Mouse (Mus musculus): Measurements from ENCODE around the gene Lbr. TPM values are rescaled to one million over a fixed set of nuclear protein-coding genes. Genes with fewer than 3 reads are reported as not detected.

Lbr gene
- polyA plus RNA-seq, 1 experiment from 2014 or later: 284 TPM

- no peak overlapping the region for H3K4me2 ChIP-seq
- H3K36me3 ChIP-seq: no peaks in the 10 kb centered on the region
- H3K27ac ChIP-seq: no peak overlapping the region
- peaks cover 9% of the 10 kb centered on the region for H3K4me1 ChIP-seq
- H3K9me3 ChIP-seq (replicated peaks): no peaks in the 10 kb centered on the region
- ATAC-seq: no peak
- peaks cover 16% of the 10 kb centered on the region; the same call in 1 of the 2 replicates for H3K27me3 ChIP-seq (replicated peaks)
- no peak overlapping the region for H3K9ac ChIP-seq
- no peak overlapping the region for H3K4me3 ChIP-seq
- WGBS (ENCODE audit: insufficient replicate concordance): 68% methylated on average over 12 of the region's 12 CpGs
Measured at GRCm38 (mm10) chr1:181851521-181852310, 8.9 kb upstream of the Lbr start.

- H3K36me3 ChIP-seq: no peaks in the 10 kb centered on the region
- H3K9me3 ChIP-seq (replicated peaks): no peaks in the 10 kb centered on the region
- H3K9ac ChIP-seq: no peak overlapping the region
- peaks cover 12% of the 10 kb centered on the region for H3K4me1 ChIP-seq
- H3K27ac ChIP-seq: no peak overlapping the region
- 62% methylated on average over 4 of the region's 4 CpGs for WGBS (ENCODE audit: insufficient replicate concordance)
- ATAC-seq: no peak
- H3K4me2 ChIP-seq: no peak overlapping the region
- no peak overlapping the region for H3K4me3 ChIP-seq
- H3K27me3 ChIP-seq (replicated peaks): peaks cover 19% of the 10 kb centered on the region; the same call in 1 of the 2 replicates
Measured at GRCm38 (mm10) chr1:181850441-181850840, 7.6 kb upstream of the Lbr start.

- no peaks in the 10 kb centered on the region for H3K9me3 ChIP-seq (replicated peaks)
- H3K27me3 ChIP-seq (replicated peaks): peaks cover 15% of the 10 kb centered on the region; the same call in 1 of the 2 replicates
- H3K9ac ChIP-seq: no peak overlapping the region
- H3K36me3 ChIP-seq: no peaks in the 10 kb centered on the region
- 64% methylated on average over 1 of the region's 1 CpGs for WGBS (ENCODE audit: insufficient replicate concordance)
- H3K4me1 ChIP-seq: peaks cover 27% of the 10 kb centered on the region
- ATAC-seq: no peak
- H3K27ac ChIP-seq: no peak overlapping the region
- H3K4me3 ChIP-seq: no peak overlapping the region
- no peak overlapping the region for H3K4me2 ChIP-seq
Measured at GRCm38 (mm10) chr1:181848210-181848609, 5.4 kb upstream of the Lbr start.

- peaks cover 26% of the 10 kb centered on the region for H3K4me1 ChIP-seq
- H3K4me3 ChIP-seq: no peak overlapping the region
- no peak overlapping the region for H3K4me2 ChIP-seq
- H3K9ac ChIP-seq: no peak overlapping the region
- ATAC-seq: no peak
- no peaks in the 10 kb centered on the region for H3K9me3 ChIP-seq (replicated peaks)
- no peaks in the 10 kb centered on the region for H3K36me3 ChIP-seq
- WGBS (ENCODE audit: insufficient replicate concordance): 71% methylated on average over 3 of the region's 3 CpGs
- 0 out of 2 replicates have a peak, but pooled peaks cover 8% of the 10 kb centered on the region for H3K27me3 ChIP-seq (replicated peaks)
- H3K27ac ChIP-seq: no peak overlapping the region
Measured at GRCm38 (mm10) chr1:181847396-181847795, 4.5 kb upstream of the Lbr start.

- Histone ChIP-seq H3K9ac (no peak overlapping the region), H3K27ac (no peak overlapping the region), H3K4me1 (peaks cover 26% of the 10 kb centered on the region), H3K4me2 (peak overlapping the region; percentile 12), H3K4me3 (no peak overlapping the region), H3K36me3 (no peaks in the 10 kb centered on the region), H3K9me3 (replicated peaks) (no peaks in the 10 kb centered on the region), H3K27me3 (replicated peaks) (0 out of 2 replicates have a peak, but pooled peaks cover 4% of the 10 kb centered on the region)
- no peak for ATAC-seq
- 46% methylated on average over 3 of the region's 3 CpGs for WGBS (ENCODE audit: insufficient replicate concordance)
Measured at GRCm38 (mm10) chr1:181845767-181846166, 2.9 kb upstream of the Lbr start.

- 73% methylated on average over 15 of the region's 15 CpGs for WGBS (ENCODE audit: insufficient replicate concordance)
- Histone ChIP-seq H3K27me3 (replicated peaks) (0 out of 2 replicates have a peak, but pooled peaks cover 4% of the 10 kb centered on the region), H3K4me1 (peaks cover 34% of the 10 kb centered on the region), H3K9ac (no peak overlapping the region), H3K9me3 (replicated peaks) (no peaks in the 10 kb centered on the region), H3K4me3 (no peak overlapping the region), H3K4me2 (peak overlapping the region; percentile 12), H3K36me3 (peaks cover 2% of the 10 kb centered on the region; the same call in 1 of the 2 replicates), H3K27ac (no peak overlapping the region)
- no peak for ATAC-seq
Measured at GRCm38 (mm10) chr1:181844874-181845547, 2.2 kb upstream of the Lbr start.

- H3K4me2 ChIP-seq: peak overlapping the region; percentile 86
- H3K4me1 ChIP-seq: peaks cover 59% of the 10 kb centered on the region
- peaks cover 31% of the 10 kb centered on the region for H3K36me3 ChIP-seq
- under 1% methylated on average over 113 of the region's 113 CpGs for WGBS (ENCODE audit: insufficient replicate concordance)
- peak; percentile 96 for ATAC-seq
- peak overlapping the region; percentile 97 for H3K27ac ChIP-seq
- peak overlapping the region; percentile 93 for H3K4me3 ChIP-seq
- 0 out of 2 replicates have a peak, but pooled peaks cover 4% of the 10 kb centered on the region for H3K27me3 ChIP-seq (replicated peaks)
- no peaks in the 10 kb centered on the region for H3K9me3 ChIP-seq (replicated peaks)
- peak overlapping the region; percentile 97 for H3K9ac ChIP-seq
Measured at GRCm38 (mm10) chr1:181841864-181842672, 778 bp downstream of the Lbr start.

- Histone ChIP-seq H3K4me2 (peak overlapping the region; percentile 86), H3K9ac (peak overlapping the region; percentile 97), H3K36me3 (peaks cover 38% of the 10 kb centered on the region), H3K4me1 (peaks cover 59% of the 10 kb centered on the region), H3K9me3 (replicated peaks) (no peaks in the 10 kb centered on the region), H3K27ac (peak overlapping the region; percentile 97), H3K27me3 (replicated peaks) (0 out of 2 replicates have a peak, but pooled peaks cover 4% of the 10 kb centered on the region), H3K4me3 (peak overlapping the region; percentile 93)
- 0 out of 2 replicates have a peak, but pooled peaks have one; percentile 0 for ATAC-seq
- WGBS (ENCODE audit: insufficient replicate concordance): under 1% methylated on average over 16 of the region's 16 CpGs
Measured at GRCm38 (mm10) chr1:181841396-181841795, 1.4 kb downstream of the Lbr start.

GRCm38 (mm10) chr1:181839746-181840366 lies 3.0 kb downstream of the Lbr start:
- WGBS (ENCODE audit: insufficient replicate concordance): 7% methylated on average over 6 of the region's 6 CpGs
- no peaks in the 10 kb centered on the region for H3K9me3 ChIP-seq (replicated peaks)
- peak overlapping the region; percentile 97 for H3K9ac ChIP-seq
- no peaks in the 10 kb centered on the region for H3K27me3 ChIP-seq (replicated peaks)
- H3K4me1 ChIP-seq: peaks cover 50% of the 10 kb centered on the region
- peak overlapping the region; percentile 86 for H3K4me2 ChIP-seq
- peaks cover 53% of the 10 kb centered on the region for H3K36me3 ChIP-seq
- H3K4me3 ChIP-seq: peak overlapping the region; percentile 93
- ATAC-seq: no peak
- peak overlapping the region; percentile 48 for H3K27ac ChIP-seq

GRCm38 (mm10) chr1:181838111-181838510 lies 4.7 kb downstream of the Lbr start:
- Histone ChIP-seq H3K4me3 (no peak overlapping the region), H3K9ac (no peak overlapping the region), H3K36me3 (peaks cover 71% of the 10 kb centered on the region), H3K9me3 (replicated peaks) (no peaks in the 10 kb centered on the region), H3K27me3 (replicated peaks) (no peaks in the 10 kb centered on the region), H3K4me2 (no peak overlapping the region), H3K27ac (no peak overlapping the region), H3K4me1 (peaks cover 35% of the 10 kb centered on the region)
- no peak for ATAC-seq
- WGBS (ENCODE audit: insufficient replicate concordance): 89% methylated on average over 5 of the region's 5 CpGs

- WGBS (ENCODE audit: insufficient replicate concordance): 87% methylated on average over 6 of the region's 6 CpGs
- H3K27me3 ChIP-seq (replicated peaks): no peaks in the 10 kb centered on the region
- H3K4me2 ChIP-seq: no peak overlapping the region
- H3K9ac ChIP-seq: no peak overlapping the region
- no peaks in the 10 kb centered on the region for H3K9me3 ChIP-seq (replicated peaks)
- no peak for ATAC-seq
- peaks cover 7% of the 10 kb centered on the region; the same call in 1 of the 2 replicates for H3K4me1 ChIP-seq
- H3K27ac ChIP-seq: no peak overlapping the region
- peaks cover 100% of the 10 kb centered on the region for H3K36me3 ChIP-seq
- H3K4me3 ChIP-seq: no peak overlapping the region
Measured at GRCm38 (mm10) chr1:181833143-181833542, 9.7 kb downstream of the Lbr start.
